Mouse (Mus musculus) embryonic facial prominence, embryonic 10.5 days (tissue): ENCODE measurements at regions not wholly inside any gene's neighbourhood (a gene's known extent, or its start where the extent isn't known, plus 50 kb on each side); places are given as distances from the start of the nearest gene placed in this dataset.
A peak's percentile ranks its signal among the peaks of the same experiment; 100 is the strongest.

Source experiments
- DNase-seq: peaks from one replicate; pipeline ENCODE4 v3.0.0-alpha.2; 2017; ENCODE audit warnings: low spot score
- H3K27ac ChIP-seq: fragments of 300-500 bp; sonication (generic); replicated peaks from 2 replicates; pipeline ENCODE4 v1.5.1; 2016; ENCODE audit warnings: mild to moderate bottlenecking
- H3K27me3 ChIP-seq: fragments of 300-500 bp; sonication (generic); replicated peaks from 2 replicates; pipeline ENCODE4 v1.6.1; 2016; ENCODE audit warnings: low read depth, mild to moderate bottlenecking; ENCODE audit not compliant: poor library complexity, severe bottlenecking
- H3K36me3 ChIP-seq: fragments of 300-500 bp; sonication (generic); replicated peaks from 2 replicates; pipeline ENCODE4 v1.6.1; 2016; ENCODE audit warnings: mild to moderate bottlenecking, moderate library complexity
- H3K4me1 ChIP-seq: fragments of 300-500 bp; sonication (generic); 2 replicates; pipeline ENCODE4 v1.6.1; 2016
- H3K4me3 ChIP-seq: fragments of 300-500 bp; sonication (generic); 2 replicates; pipeline ENCODE4 v1.5.1; 2016; ENCODE audit warnings: mild to moderate bottlenecking, moderate library complexity
- H3K9me3 ChIP-seq: fragments of 300-500 bp; sonication (generic); 2 replicates; pipeline ENCODE4 v1.6.1; 2016; ENCODE audit warnings: mild to moderate bottlenecking
- WGBS: fragments of 180-500 bp; shearing (Covaris S2); methylation state at CpG from one replicate; pipeline ENCODE4 v1.1.7; 2016; 5-methylcytosine and 5-hydroxymethylcytosine counted together

- 0 out of 2 replicates have a peak, but pooled peaks cover 4% of the 10 kb centered on the region for H3K9me3 ChIP-seq
- 84% methylated on average over 9 of the region's 9 CpGs for WGBS
- no peak overlapping the region for H3K4me3 ChIP-seq
- H3K27me3 ChIP-seq, result peaks cover 3% of the 10 kb centered on the region; the same call in 1 of the 2 replicates
- DNase-seq, result no peak
- no peak overlapping the region for H3K27ac ChIP-seq
- peaks cover 18% of the 10 kb centered on the region for H3K4me1 ChIP-seq
- H3K36me3 ChIP-seq, result no peaks in the 10 kb centered on the region
These were observed 128.9 kb downstream of the Vegfa start for GRCm38 (mm10) chr17:45903294-45903693.

- 0 out of 2 replicates have a peak, but pooled peaks cover 4% of the 10 kb centered on the region for H3K9me3 ChIP-seq
- WGBS, result 94% methylated on average over 7 of the region's 7 CpGs
- no peak for DNase-seq
- H3K36me3 ChIP-seq, result no peaks in the 10 kb centered on the region
- no peak overlapping the region for H3K4me3 ChIP-seq
- no peak overlapping the region for H3K27ac ChIP-seq
- H3K27me3 ChIP-seq, result no peaks in the 10 kb centered on the region
- H3K4me1 ChIP-seq, result peaks cover 11% of the 10 kb centered on the region
These were observed 129.5 kb downstream of the Vegfa start for GRCm38 (mm10) chr17:45902668-45903067.

- Histone ChIP-seq H3K27ac (no peak overlapping the region), H3K9me3 (0 out of 2 replicates have a peak, but pooled peaks cover 4% of the 10 kb centered on the region), H3K27me3 (no peaks in the 10 kb centered on the region; the same call in 1 of the 2 replicates), H3K36me3 (no peaks in the 10 kb centered on the region), H3K4me1 (peaks cover 31% of the 10 kb centered on the region), H3K4me3 (no peak overlapping the region)
- no peak for DNase-seq
- 69% methylated on average over 4 of the region's 4 CpGs for WGBS
These were observed 135.3 kb downstream of the Vegfa start for GRCm38 (mm10) chr17:45896922-45897302.

GRCm38 (mm10) chr17:45896142-45896921, 135.8 kb downstream of the Vegfa start:
- Histone ChIP-seq H3K4me1 (peaks cover 31% of the 10 kb centered on the region), H3K9me3 (0 out of 2 replicates have a peak, but pooled peaks cover 4% of the 10 kb centered on the region), H3K27me3 (no peaks in the 10 kb centered on the region; the same call in 1 of the 2 replicates), H3K36me3 (no peaks in the 10 kb centered on the region), H3K27ac (no peak overlapping the region), H3K4me3 (no peak overlapping the region)
- no peak for DNase-seq
- 65% methylated on average over 12 of the region's 12 CpGs for WGBS

GRCm38 (mm10) chr17:45894166-45894565, 138.0 kb downstream of the Vegfa start:
- Histone ChIP-seq H3K9me3 (no peaks in the 10 kb centered on the region), H3K36me3 (no peaks in the 10 kb centered on the region), H3K27ac (no peak overlapping the region; the same call in 1 of the 2 replicates), H3K27me3 (no peaks in the 10 kb centered on the region; the same call in 1 of the 2 replicates), H3K4me3 (no peak overlapping the region), H3K4me1 (peaks cover 37% of the 10 kb centered on the region)
- DNase-seq, result no peak
- WGBS, result 88% methylated on average over 5 of the region's 5 CpGs

- no peak overlapping the region for H3K27ac ChIP-seq
- H3K9me3 ChIP-seq, result no peaks in the 10 kb centered on the region
- WGBS, result 81% methylated on average over 6 of the region's 6 CpGs
- H3K4me1 ChIP-seq, result peaks cover 41% of the 10 kb centered on the region
- no peak overlapping the region for H3K4me3 ChIP-seq
- no peaks in the 10 kb centered on the region for H3K36me3 ChIP-seq
- no peaks in the 10 kb centered on the region; the same call in 1 of the 2 replicates for H3K27me3 ChIP-seq
- no peak for DNase-seq
These were observed 138.5 kb downstream of the Vegfa start for GRCm38 (mm10) chr17:45893698-45894097.

GRCm38 (mm10) chr17:45893094-45893493, 139.1 kb downstream of the Vegfa start:
- DNase-seq, result no peak
- Histone ChIP-seq H3K4me3 (no peak overlapping the region), H3K4me1 (peaks cover 47% of the 10 kb centered on the region), H3K27me3 (peaks cover 6% of the 10 kb centered on the region; the same call in 1 of the 2 replicates), H3K27ac (no peak overlapping the region), H3K9me3 (no peaks in the 10 kb centered on the region), H3K36me3 (no peaks in the 10 kb centered on the region)
- 74% methylated on average over 7 of the region's 7 CpGs for WGBS

GRCm38 (mm10) chr17:45889451-45889850, 142.7 kb downstream of the Vegfa start:
- Histone ChIP-seq H3K36me3 (no peaks in the 10 kb centered on the region), H3K4me1 (peaks cover 58% of the 10 kb centered on the region), H3K4me3 (no peak overlapping the region), H3K9me3 (no peaks in the 10 kb centered on the region), H3K27me3 (peaks cover 33% of the 10 kb centered on the region), H3K27ac (peak overlapping the region; percentile 36; the same call in 1 of the 2 replicates)
- 60% methylated on average over 8 of the region's 8 CpGs for WGBS
- peak; percentile 34 for DNase-seq

- peaks cover 37% of the 10 kb centered on the region for H3K27me3 ChIP-seq
- no peaks in the 10 kb centered on the region for H3K36me3 ChIP-seq
- peak overlapping the region; percentile 36; the same call in 1 of the 2 replicates for H3K27ac ChIP-seq
- H3K9me3 ChIP-seq, result no peaks in the 10 kb centered on the region
- 58% methylated on average over 7 of the region's 7 CpGs for WGBS
- no peak overlapping the region for H3K4me3 ChIP-seq
- no peak for DNase-seq
- H3K4me1 ChIP-seq, result peaks cover 57% of the 10 kb centered on the region
These were observed 143.1 kb downstream of the Vegfa start for GRCm38 (mm10) chr17:45889051-45889450.

GRCm38 (mm10) chr17:45886420-45887049, 145.6 kb downstream of the Vegfa start:
- Histone ChIP-seq H3K27ac (peak overlapping the region; percentile 87), H3K27me3 (peaks cover 38% of the 10 kb centered on the region), H3K4me3 (peak overlapping the region; percentile 35), H3K4me1 (peaks cover 55% of the 10 kb centered on the region), H3K36me3 (no peaks in the 10 kb centered on the region), H3K9me3 (no peaks in the 10 kb centered on the region)
- 2% methylated on average over 17 of the region's 17 CpGs for WGBS
- peak; percentile 89 for DNase-seq

- DNase-seq, result no peak
- Histone ChIP-seq H3K4me3 (peak overlapping the region; percentile 35), H3K27me3 (peaks cover 43% of the 10 kb centered on the region)
These were observed 146.5 kb downstream of the Vegfa start for GRCm38 (mm10) chr17:45885461-45886336.

More at GRCm38 (mm10) chr17:45885461-45886336, 146.5 kb downstream of the Vegfa start:
- Histone ChIP-seq H3K36me3 (no peaks in the 10 kb centered on the region), H3K9me3 (no peaks in the 10 kb centered on the region), H3K27ac (peak overlapping the region; percentile 87), H3K4me1 (peaks cover 55% of the 10 kb centered on the region)
- WGBS, result 47% methylated on average over 24 of the region's 24 CpGs
